Mouse (Mus musculus): ENCODE results near the gene Ltbp2. TPM values are rescaled to one million over a fixed set of nuclear protein-coding genes. Genes with fewer than 3 reads are reported as not detected.

The Ltbp2 gene
- total RNA-seq, 2 experiments from 2014 or later: 1.3 TPM

GRCm38 (mm10) chr12:84882796-84883195 is 6.5 kb upstream of the Ltbp2 start:
- no peak for DNase-seq (ENCODE audit: low spot score in 2 of 2)

- DNase-seq (ENCODE audit: low spot score in 2 of 2): peak in 1 of 2 experiments; percentile 41
These were observed 3.8 kb upstream of the Ltbp2 start for GRCm38 (mm10) chr12:84880091-84880490.

- no peak for DNase-seq (ENCODE audit: low spot score in 2 of 2)
These were observed 411 bp downstream of the Ltbp2 start for GRCm38 (mm10) chr12:84875761-84876480.

GRCm38 (mm10) chr12:84873434-84873833 is 2.9 kb downstream of the Ltbp2 start:
- DNase-seq (ENCODE audit: low spot score in 2 of 2): no peak

GRCm38 (mm10) chr12:84872310-84872709 is 4.0 kb downstream of the Ltbp2 start:
- no peak for DNase-seq (ENCODE audit: low spot score in 2 of 2)

GRCm38 (mm10) chr12:84865431-84865830 is 10.9 kb downstream of the Ltbp2 start:
- no peak for DNase-seq (ENCODE audit: low spot score in 2 of 2)

GRCm38 (mm10) chr12:84864801-84865200 is 11.5 kb downstream of the Ltbp2 start:
- DNase-seq (ENCODE audit: low spot score in 2 of 2): no peak

- DNase-seq (ENCODE audit: low spot score in 2 of 2): no peak
These were observed 13.1 kb downstream of the Ltbp2 start for GRCm38 (mm10) chr12:84863196-84863595.

GRCm38 (mm10) chr12:84862136-84862910 is 14.0 kb downstream of the Ltbp2 start:
- peak; percentile 40 to 50 for DNase-seq (ENCODE audit: low spot score in 2 of 2)

GRCm38 (mm10) chr12:84858149-84859113 is 17.9 kb downstream of the Ltbp2 start:
- no peak for DNase-seq (ENCODE audit: low spot score in 2 of 2)

- no peak for DNase-seq (ENCODE audit: low spot score in 2 of 2)
These were observed 18.6 kb downstream of the Ltbp2 start for GRCm38 (mm10) chr12:84857706-84858105.

GRCm38 (mm10) chr12:84856532-84856931 is 19.8 kb downstream of the Ltbp2 start:
- no peak for DNase-seq (ENCODE audit: low spot score in 2 of 2)

- no peak for DNase-seq (ENCODE audit: low spot score in 2 of 2)
These were observed 21.2 kb downstream of the Ltbp2 start for GRCm38 (mm10) chr12:84855084-84855625.

GRCm38 (mm10) chr12:84854392-84855033 is 21.8 kb downstream of the Ltbp2 start:
- no peak for DNase-seq (ENCODE audit: low spot score in 2 of 2)

GRCm38 (mm10) chr12:84851403-84852040 is 24.8 kb downstream of the Ltbp2 start:
- no peak for DNase-seq (ENCODE audit: low spot score in 2 of 2)

- DNase-seq (ENCODE audit: low spot score in 2 of 2): no peak
These were observed 28.4 kb downstream of the Ltbp2 start for GRCm38 (mm10) chr12:84847882-84848281.

- DNase-seq (ENCODE audit: low spot score in 2 of 2): no peak
These were observed 28.9 kb downstream of the Ltbp2 start for GRCm38 (mm10) chr12:84847480-84847879.

- no peak for DNase-seq (ENCODE audit: low spot score in 2 of 2)
These were observed 29.7 kb downstream of the Ltbp2 start for GRCm38 (mm10) chr12:84846594-84847014.

- no peak for DNase-seq (ENCODE audit: low spot score in 2 of 2)
These were observed 33.6 kb downstream of the Ltbp2 start for GRCm38 (mm10) chr12:84842706-84843105.

Measured in layer of hippocampus, postnatal 10 days (tissue).